ENCODE assay signal across 18 mouse cellular contexts in genomic region chr10:67461862-67462261, GRCm38 (mm10).
"Had no signal": no experiment of that assay in that cellular context is flagged by ENCODE, and none has a peak within 500 bp of the region (broad histone marks: within the 10 kb centered on the region; RNA-seq: fewer than 3 reads in every experiment).

No protein-coding gene starts in this region.

- H3K9me3 ChIP-seq: midbrain, embryonic 10.5 days; neural tube, embryonic 15.5 days; stomach, embryonic 15.5 days had no signal

- H3K4me3 ChIP-seq: midbrain, embryonic 10.5 days; midbrain, embryonic 12.5 days; myocyte; neural tube, embryonic 13.5 days; neural tube, embryonic 15.5 days; stomach, embryonic 15.5 days had no signal

- H3K4me1 ChIP-seq: midbrain, embryonic 12.5 days; neural tube, embryonic 13.5 days; stomach, embryonic 15.5 days had no signal

- H3K36me3 ChIP-seq: midbrain, embryonic 10.5 days; midbrain, embryonic 12.5 days; neural tube, embryonic 13.5 days; neural tube, embryonic 15.5 days; stomach, embryonic 15.5 days had no signal

- H3K27me3 ChIP-seq: midbrain, embryonic 12.5 days; neural tube, embryonic 13.5 days; neural tube, embryonic 15.5 days; stomach, embryonic 15.5 days had no signal

- H3K27ac ChIP-seq: midbrain, embryonic 10.5 days; midbrain, embryonic 12.5 days; neural tube, embryonic 13.5 days; neural tube, embryonic 15.5 days; stomach, embryonic 15.5 days; stomach, postnatal 0 days had no signal

- ATAC-seq: midbrain, embryonic 16.5 days had no signal

- H3K4me2 ChIP-seq: midbrain, embryonic 12.5 days; neural tube, embryonic 13.5 days; neural tube, embryonic 15.5 days; stomach, embryonic 15.5 days had no signal

- DNase-seq: lung, adult 2 months; lung, postnatal 10 days; lung, postnatal 4 days; midbrain, embryonic 14.5 days; retina, postnatal 1 day; right cerebral cortex, adult 18-20 months; right cerebral cortex, postnatal 14 days; thymus, adult 18-20 months; thymus, postnatal 14 days; thymus, postnatal 36 days had no signal

- H3K9ac ChIP-seq: midbrain, embryonic 12.5 days; neural tube, embryonic 13.5 days; neural tube, embryonic 15.5 days; stomach, embryonic 15.5 days had no signal
